Mouse (Mus musculus): Measurements from ENCODE around the gene Slc11a1. TPM values are rescaled to one million over a fixed set of nuclear protein-coding genes. Genes with fewer than 3 reads are reported as not detected.

Slc11a1 gene
- total and polyA plus RNA-seq, 3 experiments, result 0.11 TPM; not detected in 2

DNA sequence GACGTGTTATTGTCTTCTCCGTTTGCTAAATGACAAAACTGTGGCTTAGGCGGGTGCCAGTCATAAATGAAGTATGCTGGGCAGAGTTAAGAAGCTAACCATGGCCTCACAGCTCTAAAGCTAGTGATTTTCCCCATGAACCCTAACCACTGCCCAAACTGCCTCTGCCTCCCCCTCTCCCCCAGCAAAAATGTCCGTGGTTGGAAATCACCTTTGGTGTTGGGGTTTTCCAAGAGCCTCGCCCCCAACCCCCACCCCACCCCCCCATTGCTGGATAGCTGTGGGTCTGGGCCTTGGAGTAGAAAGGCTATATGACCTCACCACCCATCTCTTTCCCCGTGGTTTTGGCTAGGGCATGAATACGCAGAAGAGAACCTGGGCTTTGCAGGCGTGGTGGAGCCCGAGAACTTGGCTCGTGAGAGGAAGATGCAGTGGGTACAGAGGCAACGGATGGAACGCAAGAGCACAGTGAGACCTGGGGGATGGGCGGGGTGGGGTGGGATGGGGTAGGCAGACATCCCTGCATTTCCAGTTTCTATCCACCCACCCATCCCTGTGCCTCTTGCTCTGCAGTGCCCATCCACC lies 23.7 kb upstream of the Slc11a1 start:
- Histone ChIP-seq H3K4me3 (ENCODE audit: control insufficient read depth in 1 of 2, insufficient read depth in 1 of 2, low read depth in 2 of 2, low read length in 2 of 2) (no peak overlapping the region), H3K36me3 (ENCODE audit: control insufficient read depth in 1 of 2, insufficient read depth in 2 of 2, low read length in 2 of 2) (no peaks in the 10 kb centered on the region), H3K27ac (ENCODE audit: control insufficient read depth, low read depth, low read length) (no peak overlapping the region)

DNA sequence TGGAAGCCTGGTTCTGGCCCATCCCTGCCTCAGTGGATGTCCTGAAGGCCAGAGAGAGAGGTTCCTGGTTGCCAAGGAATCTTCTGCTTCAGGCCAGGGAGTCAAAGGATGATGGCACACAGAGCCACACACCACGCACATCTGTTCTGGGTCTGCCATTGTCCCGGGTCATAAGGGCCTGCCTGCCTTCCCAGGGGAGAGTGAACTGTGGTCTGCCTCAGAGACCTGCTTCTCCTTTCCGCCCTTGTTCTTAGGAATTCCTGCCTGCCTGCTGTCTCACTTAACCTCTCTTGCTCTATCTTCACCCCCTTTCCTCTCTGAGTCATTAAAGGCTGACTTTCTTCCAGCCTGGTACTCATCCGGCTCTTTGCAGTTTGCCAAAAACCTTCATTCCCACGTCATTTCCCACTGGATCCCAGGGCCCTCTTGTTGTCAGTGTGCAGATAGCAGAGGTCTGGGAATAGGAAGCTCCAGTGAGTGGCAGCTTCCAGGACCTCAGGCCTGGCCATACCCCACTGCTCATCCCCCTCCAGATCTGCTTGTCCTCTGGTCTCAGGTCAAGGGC lies 22.4 kb upstream of the Slc11a1 start:
- Histone ChIP-seq H3K4me1 (ENCODE audit: control insufficient read depth in 1 of 2, insufficient read depth in 2 of 2, low read length in 2 of 2) (no peaks in the 10 kb centered on the region), H3K9me3 (replicated peaks; ENCODE audit: insufficient read depth, low read length) (no peaks in the 10 kb centered on the region), H3K79me2 (ENCODE audit: control insufficient read depth, insufficient read depth, low read length, poor library complexity) (no peaks in the 10 kb centered on the region), H3K27ac (ENCODE audit: control insufficient read depth, low read depth, low read length) (no peak overlapping the region), H3K27me3 (ENCODE audit: control insufficient read depth in 1 of 2, insufficient read depth in 2 of 2, low read length in 2 of 2) (no peaks in the 10 kb centered on the region), H3K36me3 (ENCODE audit: control insufficient read depth in 1 of 2, insufficient read depth in 2 of 2, low read length in 2 of 2) (no peaks in the 10 kb centered on the region), H3K9ac (ENCODE audit: control insufficient read depth, low read depth, low read length, poor library complexity, severe bottlenecking) (no peak overlapping the region), H3K4me3 (ENCODE audit: control insufficient read depth in 1 of 2, insufficient read depth in 1 of 2, low read depth in 2 of 2, low read length in 2 of 2) (no peak overlapping the region)
- no peak for DNase-seq (ENCODE audit: low read depth, low spot score)
- no peak for TF ChIP-seq NELFE (IDR thresholded peaks at IDR 0.05; ENCODE audit: low read depth, low read length)
- TF ChIP-seq ETS1 (IDR thresholded peaks at IDR 0.05; ENCODE audit: low read depth, low read length), result no peak
- TF ChIP-seq ZNF384 (IDR thresholded peaks at IDR 0.05; ENCODE audit: low read depth, low read length), result no peak
- no peak for TF ChIP-seq KAT2A (conservative IDR thresholded peaks at IDR 0.05; ENCODE audit: low read depth, low read length)
- TF ChIP-seq MAZ (IDR thresholded peaks at IDR 0.05; ENCODE audit: low read depth, low read length), result no peak
- TF ChIP-seq SMC3 (IDR thresholded peaks at IDR 0.05; ENCODE audit: low read depth, low read length), result no peak
- TF ChIP-seq ZKSCAN1 (IDR thresholded peaks at IDR 0.05; ENCODE audit: low read depth, low read length), result no peak
- no peak for TF ChIP-seq NRF1 (IDR thresholded peaks at IDR 0.05; ENCODE audit: insufficient read depth, low read depth, low read length, poor library complexity, severe bottlenecking)
- TF ChIP-seq BHLHE40 (IDR thresholded peaks at IDR 0.05; ENCODE audit: borderline replicate concordance, low read depth, low read length), result no peak
- no peak for TF ChIP-seq CHD2 (IDR thresholded peaks at IDR 0.05; ENCODE audit: low read length)
- no peak for TF ChIP-seq E2F4 (IDR thresholded peaks at IDR 0.05; ENCODE audit: borderline replicate concordance, low read depth, low read length)

More for the DNA sequence above, 23.7 kb upstream of the Slc11a1 start:
- H3K27me3 ChIP-seq (ENCODE audit: control insufficient read depth in 1 of 2, insufficient read depth in 2 of 2, low read length in 2 of 2), result no peaks in the 10 kb centered on the region
- no peaks in the 10 kb centered on the region for H3K9me3 ChIP-seq (replicated peaks; ENCODE audit: insufficient read depth, low read length)
- H3K9ac ChIP-seq (ENCODE audit: control insufficient read depth, low read depth, low read length, poor library complexity, severe bottlenecking), result no peak overlapping the region
- DNase-seq (ENCODE audit: low read depth, low spot score), result no peak
- H3K4me1 ChIP-seq (ENCODE audit: control insufficient read depth in 1 of 2, insufficient read depth in 2 of 2, low read length in 2 of 2), result no peaks in the 10 kb centered on the region
- TF ChIP-seq ZC3H11A (IDR thresholded peaks at IDR 0.05; ENCODE audit: low read depth, low read length) (no peak), JUND (IDR thresholded peaks at IDR 0.05; ENCODE audit: low read depth, low read length) (no peak), POLR2AphosphoS5 (IDR thresholded peaks at IDR 0.05; ENCODE audit: borderline replicate concordance, low read depth, low read length) (no peak), MYC (IDR thresholded peaks at IDR 0.05; ENCODE audit: low read depth, low read length) (no peak), MAX (IDR thresholded peaks at IDR 0.05; ENCODE audit: low read length) (no peak), GATA1 (IDR thresholded peaks at IDR 0.05; ENCODE audit: low read depth, low read length) (no peak), GABPA (IDR thresholded peaks at IDR 0.05; ENCODE audit: low read depth, low read length) (no peak), BHLHE40 (IDR thresholded peaks at IDR 0.05; ENCODE audit: borderline replicate concordance, low read depth, low read length) (no peak), MAFK (IDR thresholded peaks at IDR 0.05; ENCODE audit: borderline replicate concordance, low read depth, low read length) (no peak), NRF1 (IDR thresholded peaks at IDR 0.05; ENCODE audit: insufficient read depth, low read depth, low read length, poor library complexity, severe bottlenecking) (no peak), TBP (IDR thresholded peaks at IDR 0.05; ENCODE audit: low read depth, low read length) (no peak), CHD1 (IDR thresholded peaks at IDR 0.05; ENCODE audit: low read depth, low read length) (no peak), RCOR1 (IDR thresholded peaks at IDR 0.05; ENCODE audit: low read depth, low read length) (no peak)
- no peaks in the 10 kb centered on the region for H3K79me2 ChIP-seq (ENCODE audit: control insufficient read depth, insufficient read depth, low read length, poor library complexity)
